ENCODE assay signal across 15 mouse cellular contexts in the genomic region with DNA sequence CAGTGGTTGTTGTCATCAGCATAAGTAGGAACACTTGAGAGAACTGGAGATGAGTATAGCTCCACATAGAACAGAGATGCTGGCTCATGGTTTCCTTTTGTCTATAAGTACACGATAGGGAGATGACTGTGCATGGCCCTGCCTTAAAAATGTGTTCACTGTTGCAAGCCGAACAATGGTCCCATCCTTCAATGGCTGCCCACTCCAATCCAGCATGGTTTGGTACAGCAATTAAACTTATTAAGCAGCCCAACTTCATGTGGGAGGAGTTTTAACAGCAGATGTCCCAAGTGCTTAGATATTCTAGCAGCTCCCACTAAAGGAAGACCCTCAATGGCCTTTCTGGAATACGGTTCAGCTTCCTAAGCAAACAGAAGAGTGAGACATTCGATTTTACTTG.
DNase-seq lines count a peak whose midpoint lies in the region; ATAC-seq lines count a peak whose summit lies in the region.
"Had no signal": no experiment of that assay in that cellular context is flagged by ENCODE, and none has a peak within 500 bp of the region (broad histone marks: within the 10 kb centered on the region; RNA-seq: fewer than 3 reads in every experiment).

No protein-coding gene starts in this region.

- H3K27me3 ChIP-seq in midbrain, embryonic 11.5 days (ENCODE audit: control insufficient read depth, insufficient read depth, low read length): no peaks in the 10 kb centered on the region
- no peaks in the 10 kb centered on the region for H3K27me3 ChIP-seq in midbrain, embryonic 10.5 days (ENCODE audit: low read depth, poor library complexity, severe bottlenecking)
- no peaks in the 10 kb centered on the region for H3K27me3 ChIP-seq in forebrain, embryonic 15.5 days
- H3K27me3 ChIP-seq: CH12.LX, Patski had no signal

- 72% methylated on average over 4 of the region's 4 CpGs for WGBS in midbrain, embryonic 11.5 days
- WGBS in midbrain, embryonic 10.5 days: 72% methylated on average over 4 of the region's 4 CpGs
- 47% methylated on average over 4 of the region's 4 CpGs for WGBS in forebrain, embryonic 15.5 days

- DNase-seq in heart, adult 11 months: peak; percentile 61
- no peak for DNase-seq in heart, postnatal 25 days (ENCODE audit: low spot score)
- no peak for DNase-seq in midbrain, embryonic 11.5 days (ENCODE audit: low spot score, missing footprints)
- DNase-seq in midbrain, embryonic 10.5 days (ENCODE audit: low spot score): no peak
- DNase-seq in ovary, postnatal 14 days (ENCODE audit: low spot score): no peak
- DNase-seq: cerebellum, adult 2 months; gastrocnemius, postnatal 36 days had no signal

- no peaks in the 10 kb centered on the region for H3K36me3 ChIP-seq in midbrain, embryonic 11.5 days (ENCODE audit: control insufficient read depth, insufficient read depth, low read length)
- no peaks in the 10 kb centered on the region for H3K36me3 ChIP-seq in midbrain, embryonic 10.5 days
- H3K36me3 ChIP-seq in forebrain, embryonic 15.5 days: no peaks in the 10 kb centered on the region
- H3K36me3 ChIP-seq: embryonic facial prominence, embryonic 10.5 days; heart, embryonic 10.5 days had no signal

- 0 out of 2 replicates have a peak, but pooled peaks have one; percentile 33 for ATAC-seq in midbrain, embryonic 11.5 days (ENCODE audit: low FRiP score)
- ATAC-seq in forebrain, embryonic 15.5 days (replicated peaks): peak; percentile 55
- ATAC-seq: activated CD4-positive, CD25-positive, alpha-beta regulatory T cell, adult 4 months; intestine, embryonic 16.5 days; Patski had no signal

- H3K9ac ChIP-seq in midbrain, embryonic 11.5 days (ENCODE audit: low read length): no peak overlapping the region
- H3K9ac ChIP-seq in forebrain, embryonic 15.5 days (replicated peaks): no peak overlapping the region

- no peak overlapping the region for H3K27ac ChIP-seq in midbrain, embryonic 11.5 days (ENCODE audit: low read depth, low read length)
- no peak overlapping the region for H3K27ac ChIP-seq in midbrain, embryonic 10.5 days (replicated peaks)
- H3K27ac ChIP-seq in forebrain, embryonic 15.5 days (replicated peaks): peak overlapping the region; percentile 53
- H3K27ac ChIP-seq: embryonic facial prominence, embryonic 10.5 days; heart, embryonic 10.5 days had no signal

- no peaks in the 10 kb centered on the region for H3K4me1 ChIP-seq in midbrain, embryonic 11.5 days (ENCODE audit: control insufficient read depth, insufficient read depth, low read length)
- H3K4me1 ChIP-seq in midbrain, embryonic 10.5 days: peaks cover 7% of the 10 kb centered on the region
- H3K4me1 ChIP-seq in forebrain, embryonic 15.5 days: peaks cover 12% of the 10 kb centered on the region; the same call in 1 of the 2 replicates
- H3K4me1 ChIP-seq: embryonic facial prominence, embryonic 10.5 days; heart, embryonic 10.5 days had no signal

- intact Hi-C loops in heart, postnatal 25 days (cut with DNase I): loop anchor here (5.0 kb wide), 1 partner anchor 118 kb away; no protein-coding TSS in a partner anchor

- H3K4me3 ChIP-seq in midbrain, embryonic 11.5 days (ENCODE audit: low read depth, low read length): no peak overlapping the region
- H3K4me3 ChIP-seq in midbrain, embryonic 10.5 days: no peak overlapping the region
- H3K4me3 ChIP-seq in forebrain, embryonic 15.5 days: no peak overlapping the region
- H3K4me3 ChIP-seq: embryonic facial prominence, embryonic 10.5 days; erythroblast, embryonic 14.5 days; heart, embryonic 10.5 days had no signal

- H3K9me3 ChIP-seq in midbrain, embryonic 11.5 days (ENCODE audit: control insufficient read depth, low read length): no peaks in the 10 kb centered on the region
- H3K9me3 ChIP-seq in midbrain, embryonic 10.5 days (replicated peaks): no peaks in the 10 kb centered on the region
- no peaks in the 10 kb centered on the region for H3K9me3 ChIP-seq in forebrain, embryonic 15.5 days
- H3K9me3 ChIP-seq: embryonic facial prominence, embryonic 10.5 days; heart, embryonic 10.5 days had no signal

- H3K4me2 ChIP-seq in midbrain, embryonic 11.5 days: no peak overlapping the region
- no peak overlapping the region for H3K4me2 ChIP-seq in forebrain, embryonic 15.5 days (replicated peaks)
